Mouse (Mus musculus): ENCODE measurements at regions not wholly inside any gene's neighbourhood (a gene's known extent, or its start where the extent isn't known, plus 50 kb on each side); places are given as distances from the start of the nearest gene placed in this dataset.

GRCm38 (mm10) chr9:116383411-116384101 lies 208.4 kb upstream of the Tgfbr2 start:
- Histone ChIP-seq H3K4me3 (replicated peaks in 1 of 3; ENCODE audit: low read depth in 2 of 3, low read length in 2 of 3, poor library complexity in 1 of 3) (no peak overlapping the region), H3K27ac (ENCODE audit: insufficient read depth, low read depth) (peak overlapping the region; percentile 27; the same call in 1 of the 2 replicates), H3K36me3 (replicated peaks in 1 of 2; ENCODE audit: control insufficient read depth in 1 of 2, insufficient read depth in 1 of 2, low read length in 1 of 2) (no peaks in the 10 kb centered on the region), H3K9ac (ENCODE audit: insufficient read depth, low read depth) (peak overlapping the region; percentile 71), H3K4me1 (ENCODE audit: control insufficient read depth in 1 of 2, insufficient read depth in 2 of 2) (peaks cover 10 to 20% of the 10 kb centered on the region in 2 experiments), H3K9me3 (replicated peaks; ENCODE audit: low read length) (no peaks in the 10 kb centered on the region), H3K79me2 (replicated peaks; ENCODE audit: control insufficient read depth, extremely low read depth, insufficient read depth, poor library complexity, severe bottlenecking) (no peaks in the 10 kb centered on the region), H3K4me2 (ENCODE audit: insufficient read depth, low read depth, poor library complexity, severe bottlenecking) (peak overlapping the region; percentile 70), H3K27me3 (replicated peaks) (no peaks in the 10 kb centered on the region)
- TF ChIP-seq ETS1 (conservative IDR thresholded peaks at IDR 0.05; ENCODE audit: low read depth, low read length) (peak; percentile 54), BHLHE40 (IDR thresholded peaks at IDR 0.05; ENCODE audit: low read depth, low read length) (peak; percentile 56), MAFK (IDR thresholded peaks at IDR 0.05; ENCODE audit: insufficient replicate concordance, low read length) (peak; percentile 48; the same call in 1 of the 2 replicates), ZMIZ1 (IDR thresholded peaks at IDR 0.05; ENCODE audit: low read depth, low read length) (no peak), NELFE (IDR thresholded peaks at IDR 0.05; ENCODE audit: low read depth, low read length) (no peak), TCF12 (IDR thresholded peaks at IDR 0.05; ENCODE audit: low read depth, low read length) (no peak), KAT2A (IDR thresholded peaks at IDR 0.05; ENCODE audit: insufficient replicate concordance, low read length) (no peak), SIN3A (IDR thresholded peaks at IDR 0.05; ENCODE audit: low read length) (no peak; the same call in 1 of the 2 replicates), MEF2A (IDR thresholded peaks at IDR 0.05; ENCODE audit: borderline replicate concordance, low read depth, low read length) (peak; percentile 19; the same call in 1 of the 2 replicates), ZKSCAN1 (IDR thresholded peaks at IDR 0.05; ENCODE audit: borderline replicate concordance, low read depth, low read length) (no peak), SMC3 (IDR thresholded peaks at IDR 0.05; ENCODE audit: low read depth, low read length) (no peak), PAX5 (IDR thresholded peaks at IDR 0.05; ENCODE audit: low read length) (no peak), USF1 (IDR thresholded peaks at IDR 0.05; ENCODE audit: low read depth, low read length) (no peak), RCOR1 (conservative IDR thresholded peaks at IDR 0.05; ENCODE audit: low read depth, low read length) (no peak)
- DNase-seq (ENCODE audit: extremely low read depth): no peak
- in situ Hi-C loops (cut with MboI; ENCODE audit: low pct_ligation_motif_present, low pct_unique_long_range_greater_than_20kb, low sequenced_read_pairs): loop anchor here (10.0 kb wide), 1 partner anchor 249 kb away; no protein-coding TSS in a partner anchor
- dilution Hi-C loops (cut with MboI; ENCODE audit: extremely low pct_ligation_motif_present, extremely low pct_unique_long_range_greater_than_20kb, low sequenced_read_pairs): no loop called here

DNA sequence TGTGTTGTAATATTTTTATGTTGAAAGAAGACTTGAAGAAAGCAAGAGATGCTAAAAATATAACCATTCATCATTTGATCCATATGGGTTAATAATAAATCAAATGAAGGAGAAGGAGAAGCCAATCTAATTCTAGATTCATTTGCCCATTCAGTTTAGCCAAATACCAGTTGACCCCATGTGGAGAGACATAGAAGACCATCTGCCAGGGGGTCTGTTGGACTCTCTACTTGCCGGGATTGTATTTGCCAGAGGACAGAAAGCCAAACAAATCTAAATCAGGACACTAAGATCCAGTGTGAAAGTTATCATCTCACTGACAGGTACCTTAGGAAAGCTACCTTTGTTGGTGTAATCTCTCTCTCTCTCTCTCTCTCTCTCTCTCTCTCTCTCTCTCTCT lies 202.5 kb upstream of the Tgfbr2 start:
- no peaks in the 10 kb centered on the region for H3K36me3 ChIP-seq (replicated peaks in 1 of 2; ENCODE audit: control insufficient read depth in 1 of 2, insufficient read depth in 1 of 2, low read length in 1 of 2)
- H3K9ac ChIP-seq (ENCODE audit: insufficient read depth, low read depth): no peak overlapping the region
- H3K4me1 ChIP-seq (ENCODE audit: control insufficient read depth in 1 of 2, insufficient read depth in 2 of 2): peaks cover 15 to 26% of the 10 kb centered on the region in 2 experiments; a peak in 3 of 4 replicates
- in situ Hi-C loops (cut with MboI; ENCODE audit: low pct_ligation_motif_present, low pct_unique_long_range_greater_than_20kb, low sequenced_read_pairs): loop anchor here (10.0 kb wide), 1 partner anchor 133 kb away; no protein-coding TSS in a partner anchor
- H3K4me2 ChIP-seq (ENCODE audit: insufficient read depth, low read depth, poor library complexity, severe bottlenecking): no peak overlapping the region
- no peak overlapping the region for H3K4me3 ChIP-seq (replicated peaks in 1 of 3; ENCODE audit: low read depth in 2 of 3, low read length in 2 of 3, poor library complexity in 1 of 3)
- no peaks in the 10 kb centered on the region for H3K27me3 ChIP-seq (replicated peaks)
- dilution Hi-C loops (cut with MboI; ENCODE audit: extremely low pct_ligation_motif_present, extremely low pct_unique_long_range_greater_than_20kb, low sequenced_read_pairs): no loop called here
- TF ChIP-seq MYC (IDR thresholded peaks at IDR 0.05; ENCODE audit: low read depth, low read length) (no peak), USF1 (IDR thresholded peaks at IDR 0.05; ENCODE audit: low read depth, low read length) (no peak), ZNF384 (IDR thresholded peaks at IDR 0.05; ENCODE audit: low read depth, low read length) (no peak), MAZ (IDR thresholded peaks at IDR 0.05; ENCODE audit: low read depth, low read length) (no peak), NRF1 (IDR thresholded peaks at IDR 0.05; ENCODE audit: low read depth, low read length) (no peak), GABPA (IDR thresholded peaks at IDR 0.05; ENCODE audit: insufficient replicate concordance, low read depth, low read length) (no peak), BHLHE40 (IDR thresholded peaks at IDR 0.05; ENCODE audit: low read depth, low read length) (no peak), UBTF (IDR thresholded peaks at IDR 0.05; ENCODE audit: low read depth, low read length) (no peak), EP300 (IDR thresholded peaks at IDR 0.05; ENCODE audit: low read length) (no peak), TBP (conservative IDR thresholded peaks at IDR 0.05; ENCODE audit: low read depth, low read length) (no peak), ZKSCAN1 (IDR thresholded peaks at IDR 0.05; ENCODE audit: borderline replicate concordance, low read depth, low read length) (no peak), IRF4 (IDR thresholded peaks at IDR 0.05; ENCODE audit: low read depth, low read length) (no peak), MEF2A (IDR thresholded peaks at IDR 0.05; ENCODE audit: borderline replicate concordance, low read depth, low read length) (no peak), KAT2A (IDR thresholded peaks at IDR 0.05; ENCODE audit: insufficient replicate concordance, low read length) (no peak), SIN3A (IDR thresholded peaks at IDR 0.05; ENCODE audit: low read length) (no peak), ZMIZ1 (IDR thresholded peaks at IDR 0.05; ENCODE audit: low read depth, low read length) (no peak), NELFE (IDR thresholded peaks at IDR 0.05; ENCODE audit: low read depth, low read length) (no peak)
- H3K79me2 ChIP-seq (replicated peaks; ENCODE audit: control insufficient read depth, extremely low read depth, insufficient read depth, poor library complexity, severe bottlenecking): no peaks in the 10 kb centered on the region
- H3K27ac ChIP-seq (ENCODE audit: insufficient read depth, low read depth): no peak overlapping the region
- no peaks in the 10 kb centered on the region for H3K9me3 ChIP-seq (replicated peaks; ENCODE audit: low read length)
- no peak for DNase-seq (ENCODE audit: extremely low read depth)
